Mouse (Mus musculus) splenic B cell, adult 2 months (primary cell): ENCODE results near the gene Orm2.

Experiments used
- DNase-seq: peaks from one replicate; pipeline ENCODE4 v3.0.0-alpha.2; 2011; ENCODE audit warnings: low read depth, low spot score
- H3K27me3 ChIP-seq: 2 replicates; pipeline ENCODE4 v1.6.1; 2012; ENCODE audit warnings: mild to moderate bottlenecking, low read length, moderate library complexity, mixed read lengths; ENCODE audit not compliant: control insufficient read depth, poor library complexity, insufficient read depth, severe bottlenecking
- H3K36me3 ChIP-seq: 2 replicates; pipeline ENCODE4 v1.6.1; 2012; ENCODE audit warnings: mild to moderate bottlenecking, low read length, moderate library complexity, mixed read lengths; ENCODE audit not compliant: control insufficient read depth, poor library complexity, insufficient read depth, severe bottlenecking

Gene Orm2

GRCm38 (mm10) chr4:63356981-63357570 lies 5.2 kb upstream of the Orm2 start:
- no peaks in the 10 kb centered on the region for H3K27me3 ChIP-seq
- H3K36me3 ChIP-seq, result no peaks in the 10 kb centered on the region
- DNase-seq, result no peak

- Histone ChIP-seq H3K27me3 (no peaks in the 10 kb centered on the region), H3K36me3 (peaks cover 4% of the 10 kb centered on the region; the same call in 1 of the 2 replicates)
- no peak for DNase-seq
These were observed 2.4 kb upstream of the Orm2 start for GRCm38 (mm10) chr4:63359861-63360260.

DNA sequence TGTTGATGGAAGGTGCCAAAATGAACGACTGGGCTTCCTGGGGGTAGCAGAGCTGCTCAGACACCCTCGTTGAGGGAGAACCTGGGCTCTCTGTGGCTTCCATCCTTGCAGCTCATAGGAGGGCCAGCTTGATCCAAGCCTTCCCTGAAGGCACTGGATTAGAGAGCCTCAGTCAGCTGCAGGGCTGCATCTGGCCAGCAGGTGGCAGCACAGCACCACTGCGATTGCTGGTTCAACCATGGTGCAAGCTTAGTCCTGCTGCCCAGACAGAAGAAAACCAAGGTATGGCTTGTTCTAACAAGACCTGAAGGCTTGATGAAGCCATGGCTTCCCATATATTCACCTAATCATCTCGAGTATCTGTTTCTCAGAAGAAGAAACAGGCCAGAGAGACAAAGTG lies 6.3 kb downstream of the Orm2 start:
- peaks cover 42% of the 10 kb centered on the region for H3K36me3 ChIP-seq
- DNase-seq, result peak; percentile 88
- no peaks in the 10 kb centered on the region for H3K27me3 ChIP-seq

DNA sequence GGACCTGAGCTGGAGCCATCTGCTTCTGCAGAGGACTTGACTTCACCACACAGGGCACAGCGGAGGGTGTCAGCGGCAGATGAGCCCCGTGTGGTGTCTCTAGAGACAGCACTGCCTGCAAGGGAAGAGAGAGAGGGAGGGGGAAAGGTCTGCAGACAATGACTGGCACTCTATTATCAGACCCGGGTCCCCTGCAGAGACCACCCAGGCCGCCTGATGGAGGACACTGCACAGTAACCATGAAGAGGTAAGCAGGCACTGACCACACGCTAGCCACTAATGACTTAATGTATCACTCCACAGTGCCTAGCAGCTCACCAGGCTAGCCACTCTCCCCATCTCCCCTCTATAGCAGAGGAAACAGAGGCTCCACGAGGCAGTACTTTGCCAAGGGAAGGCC lies 8.6 kb downstream of the Orm2 start:
- DNase-seq, result no peak
- Histone ChIP-seq H3K36me3 (peaks cover 55% of the 10 kb centered on the region), H3K27me3 (no peaks in the 10 kb centered on the region)

GRCm38 (mm10) chr4:63371890-63372289 lies 9.6 kb downstream of the Orm2 start:
- peak; percentile 87 for DNase-seq
- H3K27me3 ChIP-seq, result no peaks in the 10 kb centered on the region

GRCm38 (mm10) chr4:63373404-63373803 lies 11.2 kb downstream of the Orm2 start:
- Histone ChIP-seq H3K36me3 (peaks cover 62% of the 10 kb centered on the region), H3K27me3 (no peaks in the 10 kb centered on the region)
- DNase-seq, result no peak

More at GRCm38 (mm10) chr4:63371890-63372289, 9.6 kb downstream of the Orm2 start:
- peaks cover 64% of the 10 kb centered on the region for H3K36me3 ChIP-seq

DNA sequence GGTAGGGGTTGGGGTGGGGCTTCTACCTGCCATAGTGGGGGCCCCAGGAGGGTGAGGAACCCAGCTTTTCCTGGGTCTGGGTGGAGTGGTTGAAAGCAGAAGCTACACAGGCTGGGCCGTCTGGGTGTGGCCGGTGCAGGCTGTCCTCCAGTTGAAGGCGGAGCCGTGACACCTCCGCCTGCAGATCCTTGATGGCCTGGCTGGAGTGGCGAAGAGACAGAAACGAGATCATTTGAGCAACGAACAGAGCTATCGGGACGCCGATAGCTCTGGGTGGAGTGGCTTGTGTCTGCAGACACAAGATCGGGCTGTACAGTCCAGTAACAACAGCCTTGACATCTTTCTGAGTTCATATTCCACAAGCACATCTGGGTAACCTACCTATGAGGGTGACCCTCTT lies 12.1 kb downstream of the Orm2 start:
- Histone ChIP-seq H3K27me3 (no peaks in the 10 kb centered on the region), H3K36me3 (peaks cover 62% of the 10 kb centered on the region)
- DNase-seq, result no peak

GRCm38 (mm10) chr4:63375367-63375766 lies 13.1 kb downstream of the Orm2 start:
- no peaks in the 10 kb centered on the region for H3K27me3 ChIP-seq
- peaks cover 55% of the 10 kb centered on the region for H3K36me3 ChIP-seq
- no peak for DNase-seq

GRCm38 (mm10) chr4:63377483-63377882 lies 15.2 kb downstream of the Orm2 start:
- no peaks in the 10 kb centered on the region for H3K27me3 ChIP-seq
- no peak for DNase-seq
- H3K36me3 ChIP-seq, result peaks cover 42% of the 10 kb centered on the region

DNA sequence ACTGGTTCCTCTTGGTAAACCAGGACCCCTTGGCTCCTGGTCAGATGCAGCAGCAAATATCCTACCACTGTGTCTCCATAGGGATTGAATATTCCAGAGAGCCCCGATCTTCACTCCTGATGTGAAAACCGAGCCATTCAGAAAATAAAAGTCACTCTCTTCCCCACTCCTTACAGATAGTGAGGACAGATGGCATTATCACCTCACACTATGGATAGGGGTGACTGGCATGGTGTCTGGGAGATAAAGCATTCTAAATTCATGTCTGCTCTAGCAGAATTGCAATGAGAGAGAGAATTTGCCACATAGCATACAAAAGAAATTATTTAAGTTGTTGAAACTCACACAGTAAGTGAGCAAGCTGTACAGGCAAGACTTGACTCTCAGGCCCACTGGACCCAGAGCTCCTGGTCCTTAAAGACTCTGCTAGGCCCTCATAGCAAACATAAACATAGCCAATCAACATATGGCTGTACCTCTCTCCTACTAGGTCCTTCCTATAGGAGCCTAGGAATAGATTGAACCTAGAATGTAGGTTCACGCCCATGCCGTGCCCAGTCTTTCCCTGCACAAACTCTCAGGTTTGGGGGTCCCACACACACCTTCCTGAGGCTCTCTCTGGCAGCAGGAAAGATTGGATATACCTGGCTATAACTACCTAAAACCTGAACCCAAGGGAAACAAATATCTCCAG lies 20.6 kb downstream of the Orm2 start:
- no peak for DNase-seq
- H3K36me3 ChIP-seq, result peaks cover 24% of the 10 kb centered on the region
- no peaks in the 10 kb centered on the region for H3K27me3 ChIP-seq

- DNase-seq, result no peak
- Histone ChIP-seq H3K36me3 (peaks cover 23% of the 10 kb centered on the region), H3K27me3 (no peaks in the 10 kb centered on the region)
These were observed 21.2 kb downstream of the Orm2 start for GRCm38 (mm10) chr4:63383474-63383873.

GRCm38 (mm10) chr4:63384262-63384661 lies 22.0 kb downstream of the Orm2 start:
- peaks cover 18% of the 10 kb centered on the region for H3K36me3 ChIP-seq
- DNase-seq, result no peak

DNA sequence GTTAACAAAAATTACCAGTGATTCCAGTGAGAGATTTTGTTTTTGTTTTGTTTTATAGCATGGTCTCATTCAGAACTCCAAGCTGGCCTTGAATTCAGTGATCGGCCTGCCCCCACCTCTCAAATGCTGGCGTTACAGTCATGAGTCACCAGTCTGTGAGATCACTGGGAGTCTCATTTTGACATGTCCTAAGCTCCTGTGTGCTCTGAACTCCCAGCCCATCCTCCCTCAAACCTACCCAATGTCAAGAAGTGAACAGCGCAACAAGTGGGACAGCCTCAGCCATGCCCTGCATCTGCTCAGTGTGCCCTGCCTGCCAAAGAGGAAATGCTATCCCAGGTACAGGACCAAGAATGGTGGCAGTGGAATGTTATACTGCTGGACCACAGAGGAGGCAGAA lies 23.0 kb downstream of the Orm2 start:
- H3K36me3 ChIP-seq, result peaks cover 19% of the 10 kb centered on the region
- H3K27me3 ChIP-seq, result no peaks in the 10 kb centered on the region
- DNase-seq, result no peak

More at GRCm38 (mm10) chr4:63384262-63384661, 22.0 kb downstream of the Orm2 start:
- H3K27me3 ChIP-seq, result no peaks in the 10 kb centered on the region

DNA sequence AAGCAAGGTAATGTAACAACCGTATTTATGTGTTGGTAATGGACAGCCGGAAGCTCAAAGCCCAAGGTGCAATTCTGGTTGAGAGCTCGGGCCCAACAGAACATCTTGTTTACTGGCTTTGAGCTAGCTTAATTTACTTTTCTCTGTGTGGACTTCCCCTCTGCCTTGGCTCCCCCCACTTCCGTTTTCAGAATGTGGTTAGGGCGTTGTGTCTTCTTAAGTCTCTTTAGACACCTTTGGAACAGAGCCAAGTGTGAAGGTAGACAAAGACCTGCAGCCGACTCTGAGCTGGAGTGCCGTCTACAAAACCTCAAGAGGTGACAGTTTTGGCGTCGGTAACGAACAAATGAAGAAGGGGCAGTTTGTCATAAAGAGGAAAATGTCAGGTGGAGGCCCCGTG lies 23.5 kb downstream of the Orm2 start:
- peak; percentile 95 for DNase-seq
- H3K27me3 ChIP-seq, result no peaks in the 10 kb centered on the region

DNA sequence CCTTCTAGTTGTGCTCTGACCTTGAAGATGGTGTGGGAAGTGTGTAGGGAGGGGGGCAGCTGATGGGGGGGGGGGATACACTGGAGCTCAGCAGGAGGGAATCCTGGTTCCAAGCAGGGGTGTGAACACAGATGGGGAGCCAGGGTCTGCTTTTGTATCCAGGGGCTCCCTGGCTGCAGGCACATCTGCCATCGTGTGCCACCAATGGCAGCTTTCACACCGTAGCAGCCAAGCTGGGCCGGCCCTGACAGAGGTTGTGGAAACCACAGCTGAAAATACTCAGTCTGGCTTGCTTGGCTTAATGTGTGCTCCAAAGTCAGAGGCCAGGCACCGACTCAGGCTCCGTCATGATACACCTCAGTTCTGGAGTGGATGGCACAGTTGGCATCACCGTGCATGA lies 25.8 kb downstream of the Orm2 start:
- peaks cover 20% of the 10 kb centered on the region for H3K36me3 ChIP-seq
- DNase-seq, result no peak
- H3K27me3 ChIP-seq, result no peaks in the 10 kb centered on the region

More for the DNA sequence above, 23.5 kb downstream of the Orm2 start:
- H3K36me3 ChIP-seq, result peaks cover 23% of the 10 kb centered on the region
